Mouse (Mus musculus) intestine, postnatal 0 days (tissue): ENCODE measurements around the gene Magi1. TPM values are rescaled to one million over a fixed set of nuclear protein-coding genes. Genes with fewer than 3 reads are reported as not detected.

Experiments
- ATAC-seq: fragments of 200-750 bp; cut with Nextera tagmentation; 2 replicates; pipeline ENCODE4 v1.8.0; 2017; ENCODE audit warnings: mild to moderate bottlenecking, moderate TSS enrichment, moderate library complexity
- H3K27ac ChIP-seq: fragments of 300-500 bp; sonication (generic); 2 replicates; pipeline ENCODE4 v1.5.1; 2014; ENCODE audit warnings: mild to moderate bottlenecking, low read depth, low read length, moderate library complexity
- H3K27me3 ChIP-seq: fragments of 300-500 bp; sonication (generic); replicated peaks from 2 replicates; pipeline ENCODE4 v1.6.1; 2014; ENCODE audit warnings: low read length, mixed read lengths; ENCODE audit not compliant: control insufficient read depth, insufficient read depth
- H3K36me3 ChIP-seq: fragments of 300-500 bp; sonication (generic); 2 replicates; pipeline ENCODE4 v1.6.1; 2014; ENCODE audit warnings: mild to moderate bottlenecking, moderate library complexity; ENCODE audit not compliant: control insufficient read depth, insufficient read depth
- H3K4me1 ChIP-seq: fragments of 300-500 bp; sonication (generic); replicated peaks from 2 replicates; pipeline ENCODE4 v1.6.1; 2014; ENCODE audit warnings: antibody characterized with exemption, low read length, mixed read lengths; ENCODE audit not compliant: control insufficient read depth, insufficient read depth
- H3K4me2 ChIP-seq: fragments of 300-500 bp; sonication (generic); replicated peaks from 2 replicates; pipeline ENCODE4 v1.6.1; 2014; ENCODE audit warnings: low read depth, mild to moderate bottlenecking, moderate library complexity
- H3K4me3 ChIP-seq: fragments of 300-500 bp; sonication (generic); 2 replicates; pipeline ENCODE4 v1.5.1; 2014; ENCODE audit warnings: low read depth, low read length
- H3K9ac ChIP-seq: fragments of 300-500 bp; sonication (generic); 2 replicates; pipeline ENCODE4 v1.6.1; 2014; ENCODE audit warnings: mild to moderate bottlenecking, low read depth, low read length
- H3K9me3 ChIP-seq: fragments of 300-500 bp; sonication (generic); 2 replicates; pipeline ENCODE4 v1.6.1; 2016; ENCODE audit warnings: mixed run types; ENCODE audit not compliant: control insufficient read depth
- CTCF ChIP-seq: sonication (generic); IDR thresholded peaks from 2 replicates; pipeline ENCODE4 v1.5.1; 2016; ENCODE audit warnings: low read depth, mild to moderate bottlenecking, control low read depth, antibody characterized with exemption, moderate library complexity
- WGBS: fragments of 180-500 bp; shearing (Covaris S2); extraction: QIAGEN DNeasy Blood & Tissue Kit; methylation state at CpG from one replicate; pipeline ENCODE4 v1.1.7; 2014; 5-methylcytosine and 5-hydroxymethylcytosine counted together
- polyA plus RNA-seq: library from polyadenylated mRNA; unstranded; fragments of >200 nt; fragmentation: Nextera tagmentation; extraction: Ambion mirVana; gene quantifications from 2 replicates; pipeline ENCODE4 v1.2.1, GENCODE M21; 2015

Gene Magi1
- polyA plus RNA-seq, 1 experiment from 2014 or later = 4.2 TPM

GRCm38 (mm10) chr6:94218076-94218475 is 65.6 kb downstream of the Magi1 start:
- no peaks in the 10 kb centered on the region for H3K36me3 ChIP-seq
- H3K27me3 ChIP-seq = no peaks in the 10 kb centered on the region
- H3K9ac ChIP-seq = no peak overlapping the region
- 40% methylated on average over 4 of the region's 4 CpGs for WGBS
- H3K4me3 ChIP-seq = no peak overlapping the region
- H3K4me2 ChIP-seq = no peak overlapping the region
- ATAC-seq = peak; percentile 36; the same call in 1 of the 2 replicates
- no peak for TF ChIP-seq CTCF
- peaks cover 8% of the 10 kb centered on the region; the same call in 1 of the 2 replicates for H3K4me1 ChIP-seq
- no peaks in the 10 kb centered on the region for H3K9me3 ChIP-seq
- H3K27ac ChIP-seq = no peak overlapping the region; the same call in 1 of the 2 replicates

GRCm38 (mm10) chr6:94215834-94216233 is 67.9 kb downstream of the Magi1 start:
- Histone ChIP-seq H3K4me2 (no peak overlapping the region), H3K4me1 (peaks cover 8% of the 10 kb centered on the region; the same call in 1 of the 2 replicates), H3K27ac (no peak overlapping the region), H3K36me3 (no peaks in the 10 kb centered on the region), H3K4me3 (no peak overlapping the region), H3K27me3 (no peaks in the 10 kb centered on the region), H3K9ac (no peak overlapping the region), H3K9me3 (no peaks in the 10 kb centered on the region)
- ATAC-seq = no peak
- WGBS = 90% methylated on average over 4 of the region's 4 CpGs
- TF ChIP-seq CTCF = no peak

GRCm38 (mm10) chr6:94214895-94215538 is 68.7 kb downstream of the Magi1 start:
- H3K36me3 ChIP-seq = no peaks in the 10 kb centered on the region

GRCm38 (mm10) chr6:94205926-94206325 is 77.8 kb downstream of the Magi1 start:
- Histone ChIP-seq H3K27me3 (no peaks in the 10 kb centered on the region), H3K27ac (no peak overlapping the region)
- 52% methylated on average over 5 of the region's 5 CpGs for WGBS

More at GRCm38 (mm10) chr6:94214895-94215538, 68.7 kb downstream of the Magi1 start:
- H3K9me3 ChIP-seq = no peaks in the 10 kb centered on the region
- no peak overlapping the region for H3K27ac ChIP-seq
- peaks cover 8% of the 10 kb centered on the region; the same call in 1 of the 2 replicates for H3K4me1 ChIP-seq
- no peak for ATAC-seq
- no peak overlapping the region for H3K4me2 ChIP-seq
- no peak overlapping the region for H3K4me3 ChIP-seq
- H3K9ac ChIP-seq = no peak overlapping the region
- no peaks in the 10 kb centered on the region for H3K27me3 ChIP-seq
- no peak for TF ChIP-seq CTCF
- WGBS = 65% methylated on average over 7 of the region's 7 CpGs

GRCm38 (mm10) chr6:94203642-94204145 is 80.0 kb downstream of the Magi1 start:
- Histone ChIP-seq H3K9ac (no peak overlapping the region), H3K27ac (peak overlapping the region; percentile 74), H3K36me3 (no peaks in the 10 kb centered on the region), H3K27me3 (no peaks in the 10 kb centered on the region), H3K4me2 (peak overlapping the region; percentile 55), H3K4me1 (peaks cover 14% of the 10 kb centered on the region; the same call in 1 of the 2 replicates), H3K4me3 (0 out of 2 replicates have a peak overlapping the region, but pooled peaks have one; percentile 11), H3K9me3 (no peaks in the 10 kb centered on the region)
- TF ChIP-seq CTCF = no peak
- peak; percentile 86 for ATAC-seq
- 26% methylated on average over 5 of the region's 5 CpGs for WGBS

More at GRCm38 (mm10) chr6:94205926-94206325, 77.8 kb downstream of the Magi1 start:
- H3K4me3 ChIP-seq = no peak overlapping the region
- no peak for ATAC-seq
- H3K4me1 ChIP-seq = peaks cover 12% of the 10 kb centered on the region; the same call in 1 of the 2 replicates
- no peak for TF ChIP-seq CTCF
- no peaks in the 10 kb centered on the region for H3K9me3 ChIP-seq
- no peak overlapping the region for H3K4me2 ChIP-seq
- no peaks in the 10 kb centered on the region for H3K36me3 ChIP-seq
- H3K9ac ChIP-seq = no peak overlapping the region

GRCm38 (mm10) chr6:94201940-94202339 is 81.8 kb downstream of the Magi1 start:
- H3K4me1 ChIP-seq = peaks cover 14% of the 10 kb centered on the region; the same call in 1 of the 2 replicates
- H3K27me3 ChIP-seq = no peaks in the 10 kb centered on the region
- peak; percentile 33 for TF ChIP-seq CTCF
- H3K27ac ChIP-seq = no peak overlapping the region
- H3K9ac ChIP-seq = no peak overlapping the region
- H3K9me3 ChIP-seq = no peaks in the 10 kb centered on the region
- H3K36me3 ChIP-seq = no peaks in the 10 kb centered on the region
- no peak for ATAC-seq
- H3K4me3 ChIP-seq = no peak overlapping the region
- WGBS = 96% methylated on average over 2 of the region's 2 CpGs
- no peak overlapping the region for H3K4me2 ChIP-seq
